Mouse (Mus musculus) lung, adult 2 months (tissue): ENCODE results near the gene Borcs8.

Experiments used
- CTCF ChIP-seq: fragments of 200-500 bp; IDR thresholded peaks from 2 replicates; pipeline ENCODE4 v1.5.1; 2011; ENCODE audit warnings: mild to moderate bottlenecking, low read length, control low read depth; ENCODE audit not compliant: insufficient read depth
- POLR2A ChIP-seq: fragments of 200-500 bp; IDR thresholded peaks from 2 replicates; pipeline ENCODE4 v1.6.1; 2011; ENCODE audit warnings: low read depth, mild to moderate bottlenecking, control low read depth, low read length, borderline replicate concordance; ENCODE audit errors: extremely low read depth

DNA sequence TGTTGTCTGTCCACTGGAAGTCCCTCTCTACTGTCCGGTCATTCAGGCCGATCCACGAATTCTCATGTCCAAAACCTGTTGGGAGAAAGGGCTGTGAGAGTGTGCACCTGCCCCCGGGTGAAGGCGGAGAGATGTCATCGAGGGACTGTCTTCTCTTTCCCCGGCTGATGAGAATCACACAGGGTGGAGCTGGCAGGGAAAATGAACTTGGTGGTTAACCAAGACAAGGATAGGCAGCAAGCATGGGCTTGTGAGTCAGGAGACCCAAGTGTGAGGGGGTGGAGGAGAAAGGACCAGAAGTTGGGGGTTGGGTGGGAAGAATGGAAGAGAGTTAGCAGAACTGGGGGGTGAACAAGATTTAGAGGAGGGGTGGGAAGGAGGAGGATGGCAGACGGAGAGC lies 39.1 kb upstream of the Borcs8 start:
- TF ChIP-seq CTCF (no peak), POLR2A (no peak)
